Mouse (Mus musculus): ENCODE results near the gene Olfr1317. TPM values are rescaled to one million over a fixed set of nuclear protein-coding genes. Genes with fewer than 3 reads are reported as not detected.

Gene Olfr1317
- total RNA-seq (2021): not detected
- long read RNA-seq, experiment 1: 0 reads
- long read RNA-seq, experiment 2: 0 reads

- DNase-seq: no peak
These were observed at the start of gene Olfr1317 for GRCm38 (mm10) chr2:112140029-112140428. Gene Olfr1317, plus strand, starts transcription at chr2:112140329.

- DNase-seq: no peak
These were observed 43.4 kb upstream of the Olfr1317 start, which contains the start of gene Olfr1314 for GRCm38 (mm10) chr2:112096681-112097080. Gene Olfr1314, minus strand, starts transcription at chr2:112096781.

GRCm38 (mm10) chr2:112115340-112115739 lies 24.8 kb upstream of the Olfr1317 start, which contains the start of gene Olfr1315-ps1:
Gene Olfr1315-ps1, minus strand, starts transcription at chr2:112115440.
- DNase-seq: no peak

GRCm38 (mm10) chr2:112134877-112135276 lies 5.3 kb upstream of the Olfr1317 start, which contains the start of gene Olfr1316:
Gene Olfr1316, minus strand, starts transcription at chr2:112134977.
- no peak for DNase-seq

GRCm38 (mm10) chr2:112153898-112154297 lies 13.8 kb downstream of the Olfr1317 start, which contains the start of gene Olfr1318:
Gene Olfr1318, plus strand, starts transcription at chr2:112154198.
- no peak for DNase-seq

Other genes with a start within 250 kb of the Olfr1317 start
- not detected for gene Olfr1306, start 224.1 kb upstream of the Olfr1317 start, total RNA-seq (2021)
- gene Olfr1307, start 190.9 kb upstream of the Olfr1317 start, total RNA-seq (2021): under 1 TPM in 1 of 2 experiments, not detected in 1; 0.03 TPM
- gene Olfr1308, start 175.4 kb upstream of the Olfr1317 start, total RNA-seq (2021): not detected
- gene Olfr1309, start 150.0 kb upstream of the Olfr1317 start, total RNA-seq (2021): not detected
- not detected for gene Olfr1310, start 127.6 kb upstream of the Olfr1317 start, total RNA-seq (2021)
- not detected for gene Olfr1311, start 115.9 kb upstream of the Olfr1317 start, total RNA-seq (2021)
- gene Olfr1312, start 90.1 kb upstream of the Olfr1317 start, total RNA-seq (2021): not detected
- not detected for gene Olfr1313, start 62.5 kb upstream of the Olfr1317 start, total RNA-seq (2021)
- not detected for gene Olfr1314, start 43.5 kb upstream of the Olfr1317 start, total RNA-seq (2021)
- gene Olfr1315-ps1, start 24.9 kb upstream of the Olfr1317 start, total RNA-seq (2021): not detected
- gene Olfr1316, start 5.4 kb upstream of the Olfr1317 start, total RNA-seq (2021): not detected
- gene Olfr1318, start 13.9 kb downstream of the Olfr1317 start, total RNA-seq (2021): not detected
- 1 to 10 TPM; 2.8 to 5.9 TPM for gene Lpcat4, start 99.1 kb downstream of the Olfr1317 start, total RNA-seq (2021)
- not detected for gene Nutm1, start 119.0 kb downstream of the Olfr1317 start, total RNA-seq (2021)
- gene Nop10, start 121.6 kb downstream of the Olfr1317 start, total RNA-seq (2021): 100 to 1,000 TPM; 112 to 150 TPM
- 10 to 100 TPM; 32.1 to 36.1 TPM for gene Slc12a6, start 125.5 kb downstream of the Olfr1317 start, total RNA-seq (2021)
- gene Gm21985, start 126.0 kb downstream of the Olfr1317 start, total RNA-seq (2021): under 1 TPM in 1 of 2 experiments, not detected in 1; 0.26 TPM
- 10 to 100 TPM; 91.4 to 92.6 TPM for gene Emc4, start 227.7 kb downstream of the Olfr1317 start, total RNA-seq (2021)
- gene Katnbl1, start 238.9 kb downstream of the Olfr1317 start, total RNA-seq (2021): 10 to 100 TPM; 11.2 to 12.5 TPM